Mouse (Mus musculus) intestine, postnatal 0 days (tissue): ENCODE results near the gene Tmem270. TPM values are rescaled to one million over a fixed set of nuclear protein-coding genes. Genes with fewer than 3 reads are reported as not detected.
"Not testable (repeated sequence)": the region's sequence is repeated elsewhere in the genome, so short reads cannot be mapped to it uniquely, and the experiment has no call there.

ENCODE experiments used
- ATAC-seq: fragments of 200-750 bp; cut with Nextera tagmentation; 2 replicates; pipeline ENCODE4 v1.8.0; 2017; ENCODE audit warnings: mild to moderate bottlenecking, moderate TSS enrichment, moderate library complexity
- H3K27ac ChIP-seq: fragments of 300-500 bp; sonication (generic); 2 replicates; pipeline ENCODE4 v1.5.1; 2014; ENCODE audit warnings: mild to moderate bottlenecking, low read depth, low read length, moderate library complexity
- H3K27me3 ChIP-seq: fragments of 300-500 bp; sonication (generic); replicated peaks from 2 replicates; pipeline ENCODE4 v1.6.1; 2014; ENCODE audit warnings: low read length, mixed read lengths; ENCODE audit not compliant: control insufficient read depth, insufficient read depth
- H3K36me3 ChIP-seq: fragments of 300-500 bp; sonication (generic); 2 replicates; pipeline ENCODE4 v1.6.1; 2014; ENCODE audit warnings: mild to moderate bottlenecking, moderate library complexity; ENCODE audit not compliant: control insufficient read depth, insufficient read depth
- H3K4me1 ChIP-seq: fragments of 300-500 bp; sonication (generic); replicated peaks from 2 replicates; pipeline ENCODE4 v1.6.1; 2014; ENCODE audit warnings: antibody characterized with exemption, low read length, mixed read lengths; ENCODE audit not compliant: control insufficient read depth, insufficient read depth
- H3K4me2 ChIP-seq: fragments of 300-500 bp; sonication (generic); replicated peaks from 2 replicates; pipeline ENCODE4 v1.6.1; 2014; ENCODE audit warnings: low read depth, mild to moderate bottlenecking, moderate library complexity
- H3K4me3 ChIP-seq: fragments of 300-500 bp; sonication (generic); 2 replicates; pipeline ENCODE4 v1.5.1; 2014; ENCODE audit warnings: low read depth, low read length
- H3K9ac ChIP-seq: fragments of 300-500 bp; sonication (generic); 2 replicates; pipeline ENCODE4 v1.6.1; 2014; ENCODE audit warnings: mild to moderate bottlenecking, low read depth, low read length
- H3K9me3 ChIP-seq: fragments of 300-500 bp; sonication (generic); 2 replicates; pipeline ENCODE4 v1.6.1; 2016; ENCODE audit warnings: mixed run types; ENCODE audit not compliant: control insufficient read depth
- CTCF ChIP-seq: sonication (generic); IDR thresholded peaks from 2 replicates; pipeline ENCODE4 v1.5.1; 2016; ENCODE audit warnings: low read depth, mild to moderate bottlenecking, control low read depth, antibody characterized with exemption, moderate library complexity
- WGBS: fragments of 180-500 bp; shearing (Covaris S2); extraction: QIAGEN DNeasy Blood & Tissue Kit; methylation state at CpG from one replicate; pipeline ENCODE4 v1.1.7; 2014; 5-methylcytosine and 5-hydroxymethylcytosine counted together
- polyA plus RNA-seq: library from polyadenylated mRNA; unstranded; fragments of >200 nt; fragmentation: Nextera tagmentation; extraction: Ambion mirVana; gene quantifications from 2 replicates; pipeline ENCODE4 v1.2.1, GENCODE M21; 2015

Gene Tmem270
- polyA plus RNA-seq, 1 experiment from 2014 or later = not detected

- no peaks in the 10 kb centered on the region for H3K27me3 ChIP-seq
- H3K4me3 ChIP-seq = peak overlapping the region; percentile 54
- ATAC-seq = peak; percentile 19
- peak overlapping the region; percentile 83 for H3K27ac ChIP-seq
- H3K4me2 ChIP-seq = peak overlapping the region; percentile 62
- peaks cover 12% of the 10 kb centered on the region; the same call in 1 of the 2 replicates for H3K4me1 ChIP-seq
- WGBS = 15% methylated on average over 43 of the region's 43 CpGs
- H3K9ac ChIP-seq = peak overlapping the region; percentile 64
- no peaks in the 10 kb centered on the region for H3K9me3 ChIP-seq
- no peaks in the 10 kb centered on the region for H3K36me3 ChIP-seq
- no peak for TF ChIP-seq CTCF
Observed at GRCm38 (mm10) chr5:134946063-134946856, 39.7 kb upstream of the Tmem270 start.

GRCm38 (mm10) chr5:134945266-134945959 is 38.9 kb upstream of the Tmem270 start:
- Histone ChIP-seq H3K27ac (peak overlapping the region; percentile 83), H3K27me3 (no peaks in the 10 kb centered on the region), H3K36me3 (no peaks in the 10 kb centered on the region), H3K4me1 (peaks cover 7% of the 10 kb centered on the region; the same call in 1 of the 2 replicates), H3K9ac (peak overlapping the region; percentile 64), H3K9me3 (no peaks in the 10 kb centered on the region), H3K4me3 (peak overlapping the region; percentile 54), H3K4me2 (peak overlapping the region; percentile 62)
- no peak for TF ChIP-seq CTCF
- WGBS = 34% methylated on average over 16 of the region's 19 CpGs
- ATAC-seq = no peak

GRCm38 (mm10) chr5:134944179-134944578 is 37.6 kb upstream of the Tmem270 start:
- ATAC-seq = no peak
- Histone ChIP-seq H3K27ac (no peak overlapping the region), H3K9ac (no peak overlapping the region), H3K4me3 (no peak overlapping the region), H3K36me3 (no peaks in the 10 kb centered on the region), H3K4me1 (peaks cover 6% of the 10 kb centered on the region; the same call in 1 of the 2 replicates), H3K27me3 (no peaks in the 10 kb centered on the region), H3K9me3 (no peaks in the 10 kb centered on the region), H3K4me2 (peak overlapping the region; percentile 62; the same call in 1 of the 2 replicates)
- no peak for TF ChIP-seq CTCF
- WGBS = 51% methylated on average over 5 of the region's 5 CpGs

GRCm38 (mm10) chr5:134942740-134943139 is 36.2 kb upstream of the Tmem270 start:
- no peak for TF ChIP-seq CTCF
- Histone ChIP-seq H3K4me1 (peaks cover 5% of the 10 kb centered on the region; the same call in 1 of the 2 replicates), H3K4me2 (no peak overlapping the region), H3K9me3 (no peaks in the 10 kb centered on the region), H3K36me3 (no peaks in the 10 kb centered on the region), H3K4me3 (no peak overlapping the region), H3K9ac (no peak overlapping the region), H3K27ac (no peak overlapping the region), H3K27me3 (no peaks in the 10 kb centered on the region)
- 62% methylated on average over 2 of the region's 2 CpGs for WGBS
- no peak for ATAC-seq

GRCm38 (mm10) chr5:134941472-134942209 is 35.1 kb upstream of the Tmem270 start:
- Histone ChIP-seq H3K9ac (no peak overlapping the region), H3K27me3 (no peaks in the 10 kb centered on the region), H3K27ac (peak overlapping the region; percentile 21; the same call in 1 of the 2 replicates), H3K4me3 (no peak overlapping the region), H3K4me1 (no peaks in the 10 kb centered on the region; the same call in 1 of the 2 replicates), H3K9me3 (no peaks in the 10 kb centered on the region), H3K4me2 (no peak overlapping the region), H3K36me3 (no peaks in the 10 kb centered on the region)
- TF ChIP-seq CTCF = no peak
- 0 out of 2 replicates have a peak, but pooled peaks have one; percentile 6 for ATAC-seq
- 55% methylated on average over 14 of the region's 14 CpGs for WGBS

GRCm38 (mm10) chr5:134939554-134939953 is 33.0 kb upstream of the Tmem270 start:
- not testable (repeated sequence) for H3K4me3 ChIP-seq, H3K4me1 ChIP-seq, H3K9me3 ChIP-seq, H3K9ac ChIP-seq, H3K27me3 ChIP-seq, H3K4me2 ChIP-seq, H3K36me3 ChIP-seq, ATAC-seq, H3K27ac ChIP-seq
- WGBS = 93% methylated on average over 2 of the region's 7 CpGs
